Mouse (Mus musculus) hindbrain, embryonic 16.5 days (tissue): ENCODE data around the gene Snrnp200. TPM values are rescaled to one million over a fixed set of nuclear protein-coding genes. Genes with fewer than 3 reads are reported as not detected.
A peak's percentile ranks its signal among the peaks of the same experiment; 100 is the strongest.
"Not testable (repeated sequence)": the region's sequence is repeated elsewhere in the genome, so short reads cannot be mapped to it uniquely, and the experiment has no call there.

Source experiments
- ATAC-seq: fragments of 200-750 bp; cut with Nextera tagmentation; 2 replicates; pipeline ENCODE4 v1.8.0; 2017; ENCODE audit warnings: moderate TSS enrichment, moderate library complexity
- H3K27ac ChIP-seq: fragments of 300-500 bp; sonication (generic); 2 replicates; pipeline ENCODE4 v1.5.1; 2014; ENCODE audit warnings: low read depth, mild to moderate bottlenecking, control low read depth, low read length, moderate library complexity
- H3K27me3 ChIP-seq: fragments of 300-500 bp; sonication (generic); replicated peaks from 2 replicates; pipeline ENCODE4 v1.6.1; 2014; ENCODE audit warnings: low read length; ENCODE audit not compliant: control insufficient read depth, insufficient read depth
- H3K36me3 ChIP-seq: fragments of 300-500 bp; sonication (generic); 2 replicates; pipeline ENCODE4 v1.6.1; 2014; ENCODE audit warnings: mild to moderate bottlenecking, low read length, moderate library complexity, mixed read lengths; ENCODE audit not compliant: control insufficient read depth, insufficient read depth
- H3K4me1 ChIP-seq: fragments of 300-500 bp; sonication (generic); 2 replicates; pipeline ENCODE4 v1.6.1; 2014; ENCODE audit warnings: low read depth, low read length; ENCODE audit not compliant: control insufficient read depth, insufficient read depth
- H3K4me2 ChIP-seq: fragments of 300-500 bp; sonication (generic); 2 replicates; pipeline ENCODE4 v1.6.1; 2014; ENCODE audit warnings: mild to moderate bottlenecking, low read length, control low read depth, moderate library complexity
- H3K4me3 ChIP-seq: fragments of 300-500 bp; sonication (generic); 2 replicates; pipeline ENCODE4 v1.5.1; 2014; ENCODE audit warnings: mild to moderate bottlenecking, low read length, control low read depth, moderate library complexity
- H3K9ac ChIP-seq: fragments of 300-500 bp; sonication (generic); 2 replicates; pipeline ENCODE4 v1.6.1; 2014; ENCODE audit warnings: low read depth, mild to moderate bottlenecking, control low read depth, low read length, moderate library complexity
- H3K9me3 ChIP-seq: fragments of 300-500 bp; sonication (generic); 2 replicates; pipeline ENCODE4 v1.6.1; 2014; ENCODE audit warnings: mild to moderate bottlenecking, low read length, moderate library complexity; ENCODE audit not compliant: control insufficient read depth
- WGBS: fragments of 180-500 bp; shearing (Covaris S2); extraction: QIAGEN DNeasy Blood & Tissue Kit; methylation state at CpG from one replicate; pipeline ENCODE4 v1.1.7; 2014; 5-methylcytosine and 5-hydroxymethylcytosine counted together
- polyA plus RNA-seq: library from polyadenylated mRNA; unstranded; fragments of >200 nt; fragmentation: Nextera tagmentation; extraction: Ambion mirVana; gene quantifications from 2 replicates; pipeline ENCODE4 v1.2.1, GENCODE M21; 2015

The Snrnp200 gene
- 40.1 and 51.3 TPM in 2 replicates for polyA plus RNA-seq

DNA sequence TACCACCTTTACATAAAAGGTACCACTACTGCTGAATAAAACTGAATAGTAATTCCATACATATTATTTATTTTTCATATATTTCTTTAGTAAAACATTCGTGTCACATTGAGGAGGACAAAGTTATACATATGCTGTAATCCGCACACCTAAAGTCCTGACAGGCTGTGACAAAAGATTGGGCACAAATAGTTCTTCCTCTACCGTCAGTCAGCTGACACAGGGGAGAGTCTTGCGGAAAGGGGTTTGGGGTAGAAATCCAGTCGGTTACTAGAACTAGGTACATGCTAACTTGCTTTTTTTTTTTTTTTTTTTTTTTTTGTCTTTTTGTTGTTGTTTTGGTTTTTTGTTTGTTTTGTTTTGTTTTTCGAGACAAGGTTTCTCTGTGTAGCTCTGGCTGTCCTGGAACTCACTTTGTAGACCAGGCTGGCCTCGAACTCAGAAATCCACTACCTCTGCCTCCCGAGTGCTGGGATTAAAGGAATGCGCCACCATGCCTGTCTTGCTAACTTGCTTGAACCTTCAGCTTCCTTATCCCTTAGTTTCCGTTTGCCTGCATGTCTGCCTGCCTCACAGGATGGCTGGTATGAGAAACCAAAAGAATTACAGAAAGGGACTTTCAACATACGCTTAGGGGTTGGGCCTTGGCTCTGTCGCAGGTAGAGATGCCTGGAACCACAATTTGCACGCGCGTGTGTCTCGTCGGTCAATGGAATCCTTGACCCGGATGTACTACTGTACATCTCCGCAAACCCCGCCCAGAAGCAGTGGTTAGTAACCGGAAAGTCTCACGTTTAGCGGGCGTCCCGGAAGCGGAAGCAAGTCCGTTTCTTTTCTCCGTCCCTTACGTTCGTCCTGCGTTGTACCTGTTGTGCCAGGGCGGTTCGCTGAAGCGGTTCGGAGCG is at the start of gene Snrnp200, which contains the start of gene 1810024B03Rik:
Snrnp200 (plus strand) TSS at position 840 of the 905 bp plus-strand sequence.
1810024B03Rik (minus strand) TSS at position 734 of the 905 bp plus-strand sequence.
- Histone ChIP-seq H3K4me1 (peaks cover 8% of the 10 kb centered on the region), H3K4me2 (peak within 1 kb of the TSS; percentile 96), H3K27ac (peak within 1 kb of the TSS; percentile 80), H3K4me3 (peak within 1 kb of the TSS; percentile 92), H3K9ac (peak within 1 kb of the TSS; percentile 85), H3K9me3 (no peaks in the 10 kb centered on the region), H3K27me3 (no peaks in the 10 kb centered on the region), H3K36me3 (peaks cover 21% of the 10 kb centered on the region)
- ATAC-seq, result peak; percentile 100
- WGBS, result 12% methylated on average over 36 of the region's 36 CpGs

DNA sequence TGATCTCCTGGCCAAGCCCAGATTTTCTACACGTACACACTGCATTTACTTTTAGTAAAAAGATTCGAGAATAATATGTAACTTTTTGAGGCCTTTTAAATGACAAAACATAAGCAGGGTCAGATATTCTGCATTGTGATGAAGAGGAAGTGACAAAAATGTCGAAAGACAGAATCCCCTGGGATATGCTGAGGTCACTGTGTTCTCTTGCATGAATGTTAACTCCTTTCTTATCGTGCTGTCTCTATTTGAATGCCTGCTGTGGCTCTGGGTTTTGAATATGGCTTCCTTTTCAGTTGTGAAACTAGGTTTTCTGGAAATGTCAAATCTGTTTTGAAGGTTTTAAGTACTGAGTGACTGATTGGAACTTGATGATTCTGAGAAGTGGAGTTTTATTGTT is 42.5 kb upstream of the Snrnp200 start:
- Histone ChIP-seq H3K4me3 (no peak overlapping the region), H3K9me3 (no peaks in the 10 kb centered on the region), H3K9ac (no peak overlapping the region), H3K4me2 (no peak overlapping the region), H3K27ac (no peak overlapping the region), H3K27me3 (no peaks in the 10 kb centered on the region), H3K4me1 (no peaks in the 10 kb centered on the region), H3K36me3 (no peaks in the 10 kb centered on the region)
- 61% methylated on average over 4 of the region's 4 CpGs for WGBS
- no peak for ATAC-seq

DNA sequence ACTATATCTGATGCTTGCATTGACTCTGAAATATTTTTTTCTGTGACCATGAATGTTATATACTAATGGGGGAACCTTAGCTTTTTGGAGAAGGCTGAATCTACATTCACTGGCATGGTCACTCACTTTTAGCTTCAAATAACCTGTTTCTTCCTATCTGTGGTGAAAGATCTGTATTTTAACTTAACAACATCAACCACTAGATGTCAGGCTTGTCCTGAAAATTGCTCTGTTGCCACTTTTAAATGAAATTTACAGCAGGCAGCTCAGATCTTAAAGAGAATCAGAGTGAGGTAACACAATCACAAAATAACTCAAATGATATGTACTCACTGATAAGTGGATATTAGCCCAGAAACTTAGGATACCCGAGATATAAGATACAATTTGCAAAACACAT is 41.9 kb upstream of the Snrnp200 start:
- WGBS, result 9% methylated on average over 1 of the region's 1 CpGs
- not testable (repeated sequence) for H3K4me1 ChIP-seq, H3K9ac ChIP-seq, ATAC-seq, H3K9me3 ChIP-seq, H3K27me3 ChIP-seq, H3K4me2 ChIP-seq, H3K27ac ChIP-seq, H3K36me3 ChIP-seq, H3K4me3 ChIP-seq

DNA sequence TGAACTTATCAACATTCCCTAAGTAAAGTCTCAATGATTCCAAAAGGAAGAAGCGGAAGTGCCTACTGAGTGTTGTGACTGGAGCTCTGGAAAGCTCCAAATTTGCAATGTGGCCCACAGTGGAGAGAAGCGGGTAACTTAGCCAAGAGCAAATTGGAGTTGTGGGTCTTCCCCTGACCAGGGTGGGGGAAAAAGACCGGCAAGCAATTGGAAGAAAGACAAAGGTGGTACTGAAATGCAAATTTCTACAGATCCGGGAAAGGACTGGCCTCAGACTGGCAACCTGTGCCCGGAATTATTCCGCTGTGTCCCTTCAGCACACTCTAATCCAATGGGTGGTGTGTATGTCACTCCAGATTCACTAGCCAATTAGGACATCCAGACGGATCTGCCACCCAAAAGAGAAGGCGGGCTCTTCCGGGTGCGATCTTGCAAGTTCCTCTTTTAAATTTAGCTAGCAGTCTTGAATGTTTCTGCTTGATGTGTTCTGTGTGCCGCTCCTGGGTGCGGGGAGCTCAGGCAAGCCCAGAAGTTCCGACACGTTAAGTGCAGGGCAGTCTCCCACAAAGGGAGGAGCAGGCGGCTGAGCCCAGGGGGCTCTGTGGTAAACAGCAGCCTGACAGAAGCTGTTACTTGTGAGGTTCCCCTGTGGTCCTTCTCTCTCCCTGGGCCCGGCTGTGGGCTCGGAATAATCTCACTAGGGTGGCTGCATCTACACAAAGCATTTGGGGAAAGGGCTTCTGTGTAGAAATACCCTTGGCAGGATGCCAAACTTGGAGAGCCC is 25.4 kb upstream of the Snrnp200 start:
- H3K27ac ChIP-seq, result peak overlapping the region; percentile 84
- H3K4me3 ChIP-seq, result peak overlapping the region; percentile 59
- WGBS, result 2% methylated on average over 17 of the region's 17 CpGs
- H3K27me3 ChIP-seq, result no peaks in the 10 kb centered on the region; the same call in none of the 2 replicates
- H3K9me3 ChIP-seq, result no peaks in the 10 kb centered on the region
- H3K36me3 ChIP-seq, result no peaks in the 10 kb centered on the region
- H3K9ac ChIP-seq, result peak overlapping the region; percentile 78
- H3K4me2 ChIP-seq, result peak overlapping the region; percentile 74
- peak; percentile 100 for ATAC-seq
- H3K4me1 ChIP-seq, result no peaks in the 10 kb centered on the region

DNA sequence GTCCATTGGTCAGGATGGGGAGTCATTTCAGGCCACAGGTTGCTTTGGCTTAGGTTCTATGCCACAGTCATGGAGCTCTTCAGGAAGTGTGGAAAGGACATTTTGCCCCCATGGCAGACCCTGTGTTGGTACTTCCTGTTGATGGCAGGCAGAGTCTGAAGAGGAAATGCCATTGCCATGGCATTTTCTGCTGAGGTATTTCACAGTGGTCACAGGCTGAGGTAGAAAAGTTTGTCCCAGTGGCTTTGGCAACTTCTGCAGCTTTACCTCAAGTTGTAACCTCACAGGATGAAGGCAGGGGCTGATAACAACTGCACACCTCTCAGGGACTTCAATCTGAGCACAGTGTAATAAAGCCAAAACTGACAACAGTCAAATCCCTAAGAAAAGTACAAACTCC is 18.6 kb upstream of the Snrnp200 start:
- no peak for ATAC-seq
- Histone ChIP-seq H3K4me2 (no peak overlapping the region), H3K9ac (no peak overlapping the region), H3K9me3 (no peaks in the 10 kb centered on the region), H3K36me3 (no peaks in the 10 kb centered on the region), H3K4me1 (no peaks in the 10 kb centered on the region), H3K4me3 (no peak overlapping the region), H3K27me3 (no peaks in the 10 kb centered on the region), H3K27ac (no peak overlapping the region)

DNA sequence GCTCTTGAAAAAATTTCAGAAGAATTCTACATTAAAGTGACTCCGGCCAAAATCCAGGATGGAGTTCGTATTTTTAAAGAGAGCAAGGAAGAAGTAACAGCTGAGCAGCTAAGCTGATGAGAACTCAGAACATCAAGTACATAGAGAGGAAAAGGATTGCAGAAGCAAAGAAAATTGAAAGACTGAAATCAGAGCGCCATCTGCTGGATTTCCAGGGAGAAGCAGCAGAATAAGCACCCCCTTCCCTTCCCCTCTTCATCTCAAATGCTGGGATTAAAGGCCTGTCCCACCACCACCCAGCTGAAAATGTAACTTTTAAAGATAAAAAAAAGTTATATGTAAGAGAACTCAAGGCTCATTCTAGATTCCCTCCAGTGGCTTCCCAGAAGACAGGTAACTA is 3.3 kb upstream of the Snrnp200 start:
- ATAC-seq, result no peak
- 37% methylated on average over 3 of the region's 3 CpGs for WGBS

DNA sequence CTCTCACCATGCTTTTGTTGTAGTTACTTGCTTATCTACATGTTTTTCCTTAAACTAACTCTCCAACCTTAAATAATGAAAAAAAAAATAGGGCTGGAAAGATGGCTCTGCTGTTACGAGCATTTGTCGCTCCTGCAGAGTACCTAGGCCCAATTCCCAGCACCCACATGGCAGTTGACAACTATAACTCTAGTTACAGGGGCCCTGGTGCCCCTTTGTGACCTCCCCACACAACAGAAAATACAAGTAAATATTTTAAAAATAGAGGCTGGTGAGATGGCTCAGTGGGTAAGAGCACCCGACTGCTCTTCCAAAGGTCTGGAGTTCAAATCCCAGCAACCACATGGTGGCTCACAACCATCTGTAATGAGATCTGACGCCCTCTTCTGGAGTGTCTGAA is 2.2 kb upstream of the Snrnp200 start:
- H3K27ac ChIP-seq, H3K36me3 ChIP-seq, H3K4me1 ChIP-seq, ATAC-seq, H3K9me3 ChIP-seq, H3K27me3 ChIP-seq, H3K9ac ChIP-seq, H3K4me3 ChIP-seq, H3K4me2 ChIP-seq: not testable (repeated sequence)
- 88% methylated on average over 4 of the region's 4 CpGs for WGBS

More for the DNA sequence above, 3.3 kb upstream of the Snrnp200 start:
- peaks cover 8% of the 10 kb centered on the region for H3K4me1 ChIP-seq
- H3K27ac ChIP-seq, result no peak overlapping the region
- no peak overlapping the region for H3K4me2 ChIP-seq
- H3K4me3 ChIP-seq, result no peak overlapping the region
- H3K9ac ChIP-seq, result no peak overlapping the region
- no peaks in the 10 kb centered on the region for H3K9me3 ChIP-seq
- no peaks in the 10 kb centered on the region for H3K27me3 ChIP-seq
- H3K36me3 ChIP-seq, result no peaks in the 10 kb centered on the region

DNA sequence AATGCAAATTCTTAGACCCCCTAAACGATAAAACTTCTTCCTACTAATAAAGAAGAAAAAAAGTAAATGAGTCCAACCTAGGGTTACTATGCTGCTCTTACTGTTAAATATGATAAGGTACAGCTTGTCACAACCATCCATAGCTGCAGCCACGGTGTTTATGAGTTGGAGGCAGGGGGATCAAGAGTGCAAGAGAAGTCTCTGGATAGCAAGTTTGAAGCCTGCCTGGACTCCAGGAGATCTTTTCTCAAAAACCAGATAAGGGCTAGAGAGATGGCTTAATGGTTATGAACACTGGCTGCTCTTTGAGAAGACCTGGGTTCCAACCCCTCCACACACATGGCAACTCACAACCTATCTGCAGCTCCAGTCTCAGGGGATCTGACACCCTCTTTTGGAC is 1.3 kb upstream of the Snrnp200 start:
- H3K4me2 ChIP-seq, result no peak overlapping the region
- H3K4me3 ChIP-seq, result no peak overlapping the region
- H3K4me1 ChIP-seq, result peaks cover 8% of the 10 kb centered on the region
- H3K9ac ChIP-seq, result no peak overlapping the region
- no peaks in the 10 kb centered on the region for H3K27me3 ChIP-seq
- no peak overlapping the region for H3K27ac ChIP-seq
- no peaks in the 10 kb centered on the region for H3K9me3 ChIP-seq
- WGBS, result 95% methylated on average over 2 of the region's 2 CpGs
- peaks cover 14% of the 10 kb centered on the region for H3K36me3 ChIP-seq
- no peak for ATAC-seq

DNA sequence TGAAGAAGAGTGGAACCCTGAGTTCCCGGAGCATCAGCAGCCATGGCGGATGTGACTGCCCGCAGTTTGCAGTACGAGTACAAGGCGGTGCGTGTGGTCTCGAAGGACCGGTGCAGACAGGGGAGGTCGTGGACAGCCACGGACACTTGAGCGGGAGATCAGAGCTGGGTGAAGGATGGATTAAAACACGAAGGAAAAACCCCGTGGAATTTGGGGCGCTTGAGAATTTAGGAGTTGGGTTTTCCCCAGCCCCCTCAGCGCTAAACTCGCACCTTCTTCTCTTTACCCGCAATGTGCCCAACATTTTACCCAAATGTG is 225 bp downstream of the Snrnp200 start:
- whole genome bisulfite sequencing, result under 1% methylated on average over 17 of the region's 17 CpGs
- no peak for ATAC-seq
- Histone ChIP-seq H3K4me3 (peak overlapping the region; percentile 92), H3K9ac (peak overlapping the region; percentile 85), H3K27ac (peak overlapping the region; percentile 80; the same call in 1 of the 2 replicates), H3K4me1 (peaks cover 8% of the 10 kb centered on the region), H3K27me3 (no peaks in the 10 kb centered on the region), H3K9me3 (no peaks in the 10 kb centered on the region), H3K36me3 (peaks cover 24% of the 10 kb centered on the region), H3K4me2 (peak overlapping the region; percentile 96)
